Mouse (Mus musculus) midbrain, postnatal 0 days (tissue): ENCODE results near the gene Sass6. TPM values are rescaled to one million over a fixed set of nuclear protein-coding genes. Genes with fewer than 3 reads are reported as not detected.
A peak's percentile ranks its signal among the peaks of the same experiment; 100 is the strongest.

Experiments
- ATAC-seq: fragments of 200-750 bp; cut with Nextera tagmentation; 2 replicates; pipeline ENCODE4 v1.8.0; 2017; ENCODE audit warnings: moderate number of reproducible peaks, mild to moderate bottlenecking, moderate TSS enrichment, moderate library complexity; ENCODE audit not compliant: low FRiP score
- DNase-seq: peaks from one replicate; pipeline ENCODE4 v3.0.0-alpha.2; 2015; ENCODE audit warnings: low spot score
- H3K27ac ChIP-seq: fragments of 300-500 bp; sonication (generic); 2 replicates; pipeline ENCODE4 v1.5.1; 2014; ENCODE audit warnings: low read depth, mild to moderate bottlenecking, low read length, mixed read lengths
- H3K27me3 ChIP-seq: fragments of 300-500 bp; sonication (generic); 2 replicates; pipeline ENCODE4 v1.6.1; 2014; ENCODE audit warnings: low read length, control low read depth, mixed read lengths; ENCODE audit not compliant: insufficient read depth
- H3K36me3 ChIP-seq: fragments of 300-500 bp; sonication (generic); 2 replicates; pipeline ENCODE4 v1.6.1; 2014; ENCODE audit warnings: low read length, control low read depth, mixed read lengths; ENCODE audit not compliant: insufficient read depth
- H3K4me1 ChIP-seq: fragments of 300-500 bp; sonication (generic); 2 replicates; pipeline ENCODE4 v1.6.1; 2014; ENCODE audit warnings: mild to moderate bottlenecking, control low read depth, antibody characterized with exemption, low read length, mixed read lengths; ENCODE audit not compliant: insufficient read depth
- H3K4me2 ChIP-seq: fragments of 300-500 bp; sonication (generic); 2 replicates; pipeline ENCODE4 v1.6.1; 2014; ENCODE audit warnings: low read depth, mild to moderate bottlenecking, low read length, mixed read lengths; ENCODE audit not compliant: poor library complexity, severe bottlenecking
- H3K4me3 ChIP-seq: fragments of 300-500 bp; sonication (generic); 2 replicates; pipeline ENCODE4 v1.5.1; 2014; ENCODE audit warnings: low read depth, mild to moderate bottlenecking, low read length, moderate library complexity
- H3K9ac ChIP-seq: fragments of 300-500 bp; sonication (generic); replicated peaks from 2 replicates; pipeline ENCODE4 v1.6.1; 2014; ENCODE audit warnings: mild to moderate bottlenecking, low read length, moderate library complexity, mixed read lengths; ENCODE audit not compliant: poor library complexity, severe bottlenecking
- H3K9me3 ChIP-seq: fragments of 300-500 bp; sonication (generic); 2 replicates; pipeline ENCODE4 v1.6.1; 2016; ENCODE audit warnings: low read length, control low read depth
- CTCF ChIP-seq: IDR thresholded peaks from 2 replicates; pipeline ENCODE4 v1.5.1; 2016; ENCODE audit warnings: antibody characterized with exemption, mild to moderate bottlenecking
- WGBS: fragments of 180-500 bp; shearing (Covaris S2); extraction: QIAGEN DNeasy Blood & Tissue Kit; methylation state at CpG from one replicate; pipeline ENCODE4 v1.1.7; 2014; 5-methylcytosine and 5-hydroxymethylcytosine counted together
- polyA plus RNA-seq: library from polyadenylated mRNA; unstranded; fragments of >200 nt; fragmentation: Nextera tagmentation; extraction: Ambion mirVana; gene quantifications from 2 replicates; pipeline ENCODE4 v1.2.1, GENCODE M21; 2015
- total RNA-seq: library from RNA; depleted of rRNA; stranded (reverse); fragments of >200 nt; gene quantifications from 2 replicates; pipeline ENCODE4 v1.2.3, GENCODE M21; 2014

The Sass6 gene
- total and polyA plus RNA-seq, 2 experiments from 2014 or later, result 5.3 to 9.2 TPM

DNA sequence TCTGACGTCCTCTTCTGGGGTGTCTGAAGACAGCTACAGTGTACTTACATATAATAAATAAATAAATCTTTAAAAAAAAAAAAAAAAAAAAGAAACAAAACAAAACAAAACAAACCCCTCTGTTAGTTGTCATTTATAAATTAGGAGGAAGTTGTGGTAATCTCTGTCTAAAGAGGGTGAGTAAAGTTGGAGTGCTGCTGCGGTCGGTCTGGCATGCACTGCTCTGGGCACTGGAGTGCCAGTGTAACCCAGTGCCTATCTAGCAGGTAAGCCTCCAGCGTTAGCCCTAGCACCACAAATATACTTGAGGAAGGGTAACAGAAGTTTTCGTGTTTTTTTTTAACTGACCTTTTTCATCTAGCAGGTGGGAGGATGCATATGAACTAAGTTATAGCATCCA lies 6.2 kb downstream of the Sass6 start:
- Histone ChIP-seq H3K27me3 (no peaks in the 10 kb centered on the region), H3K9me3 (no peaks in the 10 kb centered on the region), H3K36me3 (no peaks in the 10 kb centered on the region), H3K27ac (no peak overlapping the region), H3K4me1 (no peaks in the 10 kb centered on the region), H3K4me2 (no peak overlapping the region), H3K4me3 (no peak overlapping the region), H3K9ac (no peak overlapping the region)
- DNase-seq (no peak), ATAC-seq (no peak)
- WGBS, result 92% methylated on average over 5 of the region's 5 CpGs
- no peak for TF ChIP-seq CTCF

- Histone ChIP-seq H3K4me1 (no peaks in the 10 kb centered on the region), H3K9me3 (no peaks in the 10 kb centered on the region), H3K4me3 (no peak overlapping the region), H3K36me3 (no peaks in the 10 kb centered on the region), H3K9ac (no peak overlapping the region), H3K4me2 (no peak overlapping the region), H3K27ac (no peak overlapping the region), H3K27me3 (no peaks in the 10 kb centered on the region)
- 91% methylated on average over 5 of the region's 5 CpGs for WGBS
- no peak for TF ChIP-seq CTCF
- DNase-seq (no peak), ATAC-seq (no peak)
Observed at GRCm38 (mm10) chr3:116601781-116602180, 7.0 kb downstream of the Sass6 start.

DNA sequence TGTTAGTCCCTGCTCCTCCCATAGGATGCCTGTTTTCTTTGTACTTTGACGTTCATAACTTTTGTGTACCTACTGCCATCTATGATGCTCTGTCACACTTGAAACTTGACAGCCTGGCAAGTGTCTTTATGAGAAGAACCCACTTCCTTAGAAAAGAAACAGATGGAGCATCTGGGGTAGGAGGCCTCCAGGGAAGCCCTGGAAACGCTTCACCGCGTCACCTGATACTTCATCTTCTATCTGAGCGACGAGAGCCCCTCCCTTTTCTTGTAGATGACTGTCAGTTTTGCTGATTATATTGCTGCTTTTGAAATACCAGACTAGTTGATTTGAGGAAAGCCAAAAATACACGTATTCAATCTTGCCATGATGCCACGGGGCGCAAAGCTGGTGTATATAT lies 9.8 kb downstream of the Sass6 start:
- no peak for TF ChIP-seq CTCF
- no peak for ATAC-seq
- DNase-seq, result peak; percentile 28
- 81% methylated on average over 9 of the region's 9 CpGs for WGBS
- no peak overlapping the region for H3K9ac ChIP-seq
- H3K4me2 ChIP-seq, result no peak overlapping the region
- H3K27ac ChIP-seq, result no peak overlapping the region
- no peak overlapping the region for H3K4me3 ChIP-seq
- H3K36me3 ChIP-seq, result no peaks in the 10 kb centered on the region
- no peaks in the 10 kb centered on the region for H3K4me1 ChIP-seq
- no peaks in the 10 kb centered on the region for H3K27me3 ChIP-seq
- no peaks in the 10 kb centered on the region for H3K9me3 ChIP-seq

- WGBS, result 76% methylated on average over 10 of the region's 10 CpGs
- Histone ChIP-seq H3K27ac (no peak within 1 kb of the TSS), H3K9ac (no peak within 1 kb of the TSS), H3K27me3 (no peaks in the 10 kb centered on the region), H3K9me3 (no peaks in the 10 kb centered on the region), H3K4me2 (no peak within 1 kb of the TSS), H3K4me1 (no peaks in the 10 kb centered on the region), H3K36me3 (peaks cover 12% of the 10 kb centered on the region), H3K4me3 (no peak within 1 kb of the TSS)
- peak; percentile 4 for DNase-seq
- TF ChIP-seq CTCF, result no peak
- ATAC-seq, result no peak
Observed at GRCm38 (mm10) chr3:116614295-116614892, 19.6 kb downstream of the Sass6 start, which contains the start of gene Trmt13. Trmt13 (minus strand) TSS chr3:116614587.

- ATAC-seq (no peak), DNase-seq (no peak)
- Histone ChIP-seq H3K4me2 (no peak overlapping the region), H3K9me3 (no peaks in the 10 kb centered on the region), H3K27ac (no peak overlapping the region), H3K36me3 (peaks cover 11% of the 10 kb centered on the region), H3K4me3 (no peak overlapping the region), H3K27me3 (no peaks in the 10 kb centered on the region), H3K4me1 (no peaks in the 10 kb centered on the region), H3K9ac (no peak overlapping the region)
- 91% methylated on average over 8 of the region's 8 CpGs for WGBS
- no peak for TF ChIP-seq CTCF
Observed at GRCm38 (mm10) chr3:116615318-116616068, 20.7 kb downstream of the Sass6 start.

- no peaks in the 10 kb centered on the region for H3K4me1 ChIP-seq
- no peaks in the 10 kb centered on the region for H3K9me3 ChIP-seq
- no peak overlapping the region for H3K4me3 ChIP-seq
- H3K27ac ChIP-seq, result no peak overlapping the region
- ATAC-seq (no peak), DNase-seq (no peak)
- no peak for TF ChIP-seq CTCF
- no peak overlapping the region for H3K9ac ChIP-seq
- H3K36me3 ChIP-seq, result peaks cover 9% of the 10 kb centered on the region
- 90% methylated on average over 6 of the region's 6 CpGs for WGBS
- no peak overlapping the region for H3K4me2 ChIP-seq
- no peaks in the 10 kb centered on the region for H3K27me3 ChIP-seq
Observed at GRCm38 (mm10) chr3:116618855-116619254, 24.1 kb downstream of the Sass6 start.
